Mouse (Mus musculus) megakaryocyte, embryonic 14.5 days (primary cell): ENCODE measurements around the gene Mul1.

Experiments used
- FLI1 ChIP-seq: IDR thresholded peaks from 2 replicates; pipeline ENCODE4 v1.6.1; 2012; ENCODE audit warnings: low read length, inconsistent platforms, mixed read lengths
- GATA1 ChIP-seq: IDR thresholded peaks from 3 replicates; pipeline ENCODE4 v1.6.1; 2012; ENCODE audit warnings: mixed read lengths, low read length, inconsistent platforms, borderline replicate concordance

DNA sequence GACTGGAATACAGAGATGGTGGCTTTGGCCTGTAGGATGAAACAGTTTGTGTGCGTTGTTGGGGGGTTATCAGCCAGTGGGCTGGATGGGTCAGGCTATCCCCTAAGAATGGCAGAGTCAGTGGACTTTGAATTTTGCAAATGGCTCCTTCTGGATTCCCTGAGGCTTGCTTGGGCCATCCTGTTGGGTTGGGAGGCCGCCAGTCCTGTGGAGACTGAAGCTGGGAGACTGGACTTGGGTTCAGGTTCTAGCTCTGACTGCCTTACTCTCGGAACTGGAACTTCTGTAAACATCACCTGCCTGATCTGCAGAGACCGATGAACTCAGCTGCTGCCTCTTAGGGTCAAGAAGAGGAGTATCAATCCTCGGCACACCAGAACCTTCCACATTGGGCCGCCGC is 23.7 kb downstream of the Mul1 start:
- TF ChIP-seq GATA1: no peak
- no peak for TF ChIP-seq FLI1
